Mouse (Mus musculus) urinary bladder, adult 18-20 months (tissue): ENCODE data around the gene Kif7.
A peak's percentile ranks its signal among the peaks of the same experiment; 100 is the strongest.

Experiments used
- DNase-seq, 2 experiments: peaks; one replicate each; pipeline ENCODE4 v3.0.0; 2022; ENCODE audit warnings: low spot score in 2 of 2, mixed read lengths in 2 of 2

The Kif7 gene

DNA sequence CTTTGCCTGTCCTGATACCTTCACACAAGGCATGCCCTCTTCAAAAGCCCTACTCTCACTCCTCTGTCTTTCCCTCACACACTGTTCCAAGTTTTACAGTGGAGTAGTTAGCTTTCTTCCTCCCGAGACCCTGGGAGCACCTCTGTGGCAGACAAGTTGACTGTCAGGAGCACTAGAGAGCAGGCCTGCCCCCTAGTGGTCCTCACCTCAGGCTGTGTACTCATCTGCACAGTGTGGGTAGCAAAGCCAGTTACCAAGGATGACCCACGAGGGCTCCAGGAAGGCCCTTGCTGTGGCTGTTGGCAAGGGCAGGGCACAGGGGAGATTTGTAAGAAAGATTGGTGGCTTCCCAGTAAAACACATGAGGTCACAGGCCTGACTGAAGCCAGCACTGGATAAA lies 11.6 kb upstream of the Kif7 start:
- DNase-seq = no peak

DNA sequence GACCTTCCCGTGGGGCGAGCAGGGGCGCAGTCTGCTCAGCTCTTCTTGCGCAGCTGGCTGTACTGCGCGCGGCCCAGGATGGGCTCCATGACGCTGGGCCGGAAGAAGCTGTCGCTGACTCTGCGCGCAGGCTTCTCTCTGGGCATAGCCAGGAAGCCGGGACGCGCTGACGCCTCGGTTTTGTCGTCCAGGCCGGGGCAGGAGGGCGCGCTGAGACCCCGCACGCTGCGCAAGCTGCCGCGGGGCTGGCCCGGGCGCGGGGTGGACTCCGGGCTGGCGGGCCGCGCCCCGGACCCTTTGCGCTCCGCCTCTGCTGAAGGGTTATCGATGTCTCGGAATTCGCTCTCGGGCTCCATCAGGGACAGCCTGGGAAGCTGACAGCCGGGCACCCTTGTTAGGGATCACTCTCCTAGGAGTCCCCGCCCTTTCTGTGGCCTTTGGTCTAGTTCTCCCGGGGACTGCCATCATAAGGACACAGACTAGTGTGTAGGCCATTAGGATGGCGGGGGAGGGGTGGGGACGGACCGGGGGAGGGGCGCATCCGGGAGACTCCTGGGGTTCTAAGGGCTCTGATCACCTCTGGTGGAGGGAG lies 6.0 kb upstream of the Kif7 start:
- DNase-seq = peak; percentile 11 to 24

DNA sequence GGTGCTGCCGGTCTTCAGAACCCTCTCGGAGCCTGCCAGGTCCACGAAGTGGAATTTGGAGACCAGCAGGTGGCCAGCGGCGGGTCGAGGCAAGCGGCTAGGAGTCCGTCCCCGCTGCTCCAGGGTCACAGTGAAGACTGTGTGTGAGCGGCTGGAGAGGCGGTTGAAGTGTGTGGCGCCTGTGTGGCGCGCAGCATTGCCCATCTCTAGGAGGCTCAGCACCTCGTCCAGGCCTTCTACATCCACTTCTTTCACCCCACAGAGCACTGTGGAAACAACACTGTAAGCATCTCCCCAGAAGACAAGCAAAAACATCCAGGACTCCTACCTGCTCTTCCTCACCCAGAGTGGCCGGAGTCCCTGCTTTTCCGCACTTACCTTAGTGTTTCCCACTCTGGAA lies 4.7 kb downstream of the Kif7 start:
- DNase-seq = no peak

DNA sequence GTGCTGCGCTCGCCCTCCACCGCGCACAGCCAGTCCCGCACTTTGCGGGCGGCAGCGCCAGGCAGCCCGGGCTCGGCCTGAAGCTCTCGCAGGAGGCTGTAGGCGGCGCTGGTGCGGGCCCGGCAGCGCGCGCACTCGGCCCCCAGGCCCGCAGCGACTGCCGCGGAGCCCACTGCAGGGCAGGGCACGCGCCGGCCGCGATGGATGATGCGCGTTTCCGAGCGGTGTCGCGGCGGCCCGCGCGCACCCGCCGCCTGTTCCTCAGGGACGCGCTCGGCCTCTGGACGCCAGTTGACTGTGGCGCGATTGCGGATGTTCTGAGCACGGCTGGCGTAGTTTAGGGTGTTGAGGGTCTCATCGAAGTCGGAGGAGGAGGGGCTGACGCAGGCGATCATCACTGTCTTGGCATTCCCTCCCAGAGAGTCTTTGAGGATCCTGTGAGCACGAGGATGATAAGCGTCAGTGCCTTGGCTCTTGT lies 5.4 kb downstream of the Kif7 start:
- DNase-seq = no peak

DNA sequence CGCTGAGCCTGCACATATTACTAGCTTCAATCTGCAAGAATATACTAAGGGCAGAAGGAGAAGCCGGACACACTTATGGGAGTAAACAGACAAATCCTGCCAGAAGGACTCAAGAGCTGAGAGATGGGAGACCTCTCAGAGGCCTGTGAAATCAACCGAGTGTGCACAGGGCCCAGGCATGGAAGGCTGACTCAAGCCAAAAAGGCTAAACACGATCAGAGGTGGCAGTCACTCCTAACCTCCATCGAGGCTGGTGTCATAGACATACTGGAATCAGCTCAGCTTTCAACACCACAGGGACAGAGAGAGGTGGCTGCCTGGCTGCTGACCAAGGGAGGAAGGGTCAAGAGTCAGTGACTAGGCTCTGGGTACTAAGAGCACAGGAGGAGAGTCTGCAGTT lies 10.3 kb downstream of the Kif7 start:
- DNase-seq = no peak

DNA sequence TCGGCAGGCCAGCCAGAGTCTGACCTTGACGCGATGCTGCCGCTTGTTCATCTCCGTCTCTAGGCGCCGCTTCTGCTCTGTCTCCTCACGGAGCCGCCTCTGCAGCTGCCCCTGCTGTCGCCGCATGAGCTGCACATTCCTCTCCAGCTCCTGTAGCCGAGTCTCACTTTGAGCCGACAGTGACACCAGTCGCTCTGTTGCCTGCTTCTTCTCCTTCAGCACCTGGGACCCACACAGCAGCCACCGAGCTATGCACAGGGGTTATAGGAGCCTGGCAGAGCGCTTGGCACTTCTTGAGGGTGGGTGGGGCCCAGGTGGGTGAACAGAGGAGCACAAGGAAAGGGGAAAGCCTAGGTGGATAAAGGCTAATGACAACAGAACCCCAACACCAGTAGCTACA lies 12.8 kb downstream of the Kif7 start:
- no peak for DNase-seq

DNA sequence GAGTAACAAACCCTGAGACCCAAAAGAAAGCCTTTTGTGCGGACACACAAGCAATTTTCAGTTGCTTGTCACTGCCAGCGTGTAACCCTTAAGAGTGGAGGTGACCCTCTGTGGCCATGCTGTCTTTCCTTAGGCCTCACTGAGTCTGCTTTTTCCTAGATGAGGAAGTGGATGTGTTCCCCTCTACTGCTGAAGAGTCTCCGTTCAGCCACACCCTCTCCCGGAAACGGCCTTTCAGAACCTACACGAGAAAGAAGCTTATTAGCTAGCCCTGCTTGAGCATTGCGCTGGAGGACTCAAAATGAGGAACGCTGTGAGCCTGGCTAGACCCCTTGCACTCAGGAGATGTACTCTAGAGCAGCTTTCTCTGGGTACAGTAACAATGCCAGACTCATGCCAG lies 19.0 kb downstream of the Kif7 start:
- DNase-seq = no peak

DNA sequence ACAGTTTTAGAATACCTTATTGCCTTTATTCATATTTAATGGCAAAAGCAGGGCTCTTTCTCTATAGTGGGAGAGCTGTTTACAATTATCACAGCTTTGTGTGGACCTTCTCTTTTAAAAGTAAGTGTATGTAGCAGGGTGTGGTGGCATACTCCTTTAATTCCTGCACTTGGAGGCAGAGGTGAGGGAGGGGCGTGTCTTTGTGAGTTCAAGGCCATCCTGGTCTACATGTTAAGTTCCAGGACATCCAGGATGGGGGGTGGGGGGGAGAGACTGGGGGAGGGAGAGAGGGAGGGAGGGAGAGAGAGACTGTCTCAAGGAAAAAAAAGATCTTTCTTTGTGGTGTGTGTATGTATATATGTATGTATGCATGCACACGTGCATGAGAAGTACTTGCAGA lies 35.3 kb downstream of the Kif7 start:
- DNase-seq = no peak

DNA sequence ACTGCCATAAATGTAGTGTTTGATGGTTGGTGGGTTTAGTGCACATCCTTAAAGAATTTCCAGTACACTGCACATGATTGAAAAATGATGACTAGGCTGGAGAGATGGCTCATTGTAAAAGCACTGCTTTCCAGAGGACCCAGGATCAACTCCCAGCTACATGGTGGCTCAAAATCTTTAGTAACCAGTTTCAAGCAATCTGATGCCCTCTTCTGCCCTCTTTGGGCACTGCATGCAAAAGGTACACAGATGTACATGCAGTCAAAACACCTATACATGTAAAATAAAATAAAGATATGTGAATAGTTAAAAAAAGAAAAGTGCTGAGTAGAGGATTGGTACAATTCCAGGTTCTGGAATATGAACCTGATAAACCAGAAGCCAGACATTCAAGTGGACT lies 36.3 kb downstream of the Kif7 start:
- DNase-seq = no peak

DNA sequence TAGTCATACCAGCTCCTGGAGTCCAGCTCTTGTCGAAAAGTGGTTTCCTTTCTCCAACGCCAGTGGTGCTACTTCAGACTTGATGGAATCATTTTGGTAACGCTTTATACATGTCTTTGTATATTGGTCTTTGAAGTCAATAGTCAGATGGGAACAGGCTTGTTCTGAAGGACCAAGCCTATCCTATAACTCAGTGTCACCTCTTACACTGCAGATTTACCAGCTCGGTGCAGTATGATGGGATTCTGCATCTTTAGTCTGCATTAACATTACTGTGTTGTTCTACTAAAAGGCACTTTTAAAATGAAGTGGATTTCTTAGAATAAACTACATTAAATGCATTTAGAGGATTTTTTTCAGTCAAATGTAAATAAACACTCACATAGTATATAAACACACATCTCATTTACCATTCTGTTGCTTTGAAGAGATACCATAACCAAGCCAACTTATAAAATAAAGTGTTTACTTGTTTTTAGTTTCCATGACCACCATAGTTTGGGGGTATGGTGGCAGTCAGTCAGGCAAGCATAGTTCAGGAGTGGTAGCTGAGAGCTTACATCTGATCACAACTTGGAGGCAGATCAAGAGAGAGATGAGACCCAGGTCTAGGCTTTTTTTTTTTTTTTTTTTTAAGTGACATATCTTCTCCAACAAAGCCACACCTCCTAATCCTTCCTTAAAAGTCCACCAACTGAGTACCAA lies 44.5 kb downstream of the Kif7 start:
- DNase-seq = no peak

DNA sequence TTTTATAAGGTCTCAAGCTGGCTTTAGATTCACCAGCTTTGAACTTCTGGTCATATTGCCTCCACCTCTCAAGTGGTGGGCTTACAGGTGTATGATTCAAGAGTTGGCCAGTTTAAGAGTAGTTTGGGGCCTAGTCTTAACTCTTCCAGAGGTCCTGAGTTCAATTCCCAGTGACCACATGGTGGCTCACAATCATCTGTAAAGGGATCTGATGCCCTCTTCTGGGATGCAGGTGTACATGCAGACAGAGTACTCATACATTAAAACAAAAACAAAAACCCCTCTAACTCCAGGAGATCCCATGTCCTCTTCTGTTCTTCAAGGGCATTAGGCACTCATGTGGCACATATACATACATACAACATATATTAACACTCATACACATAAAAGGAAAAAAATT lies 48.8 kb downstream of the Kif7 start:
- DNase-seq = no peak

DNA sequence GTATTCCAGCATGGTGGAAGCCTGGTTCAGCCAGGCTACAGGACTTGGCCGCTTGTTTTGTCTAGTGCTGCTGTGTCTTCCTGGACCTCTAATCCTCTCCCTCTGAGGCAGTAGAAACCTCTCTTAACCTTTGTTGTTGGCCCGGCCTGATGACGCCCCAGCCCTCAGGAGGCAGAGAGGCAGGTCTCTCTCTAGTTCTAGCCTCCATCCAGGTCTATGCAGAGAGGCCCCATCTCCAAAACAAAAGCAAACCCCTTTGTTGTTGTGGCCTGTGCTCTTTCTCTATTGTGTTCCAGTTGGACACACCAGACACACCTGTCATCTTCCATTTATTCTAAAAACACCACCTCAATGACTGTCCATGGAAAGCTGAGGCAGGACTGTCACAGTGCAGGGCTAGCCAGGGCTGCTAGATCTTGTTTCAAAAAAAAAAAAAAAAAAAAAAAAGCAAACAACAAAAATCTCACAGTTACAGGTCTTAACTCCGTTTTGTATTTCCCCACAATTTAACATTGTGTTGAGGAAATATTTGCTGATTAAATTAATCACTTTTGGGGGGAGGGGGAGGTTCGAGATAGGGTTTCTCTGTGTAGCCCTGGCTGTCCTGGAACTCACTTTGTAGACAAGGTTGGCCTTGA lies 54.1 kb downstream of the Kif7 start:
- DNase-seq = no peak

DNA sequence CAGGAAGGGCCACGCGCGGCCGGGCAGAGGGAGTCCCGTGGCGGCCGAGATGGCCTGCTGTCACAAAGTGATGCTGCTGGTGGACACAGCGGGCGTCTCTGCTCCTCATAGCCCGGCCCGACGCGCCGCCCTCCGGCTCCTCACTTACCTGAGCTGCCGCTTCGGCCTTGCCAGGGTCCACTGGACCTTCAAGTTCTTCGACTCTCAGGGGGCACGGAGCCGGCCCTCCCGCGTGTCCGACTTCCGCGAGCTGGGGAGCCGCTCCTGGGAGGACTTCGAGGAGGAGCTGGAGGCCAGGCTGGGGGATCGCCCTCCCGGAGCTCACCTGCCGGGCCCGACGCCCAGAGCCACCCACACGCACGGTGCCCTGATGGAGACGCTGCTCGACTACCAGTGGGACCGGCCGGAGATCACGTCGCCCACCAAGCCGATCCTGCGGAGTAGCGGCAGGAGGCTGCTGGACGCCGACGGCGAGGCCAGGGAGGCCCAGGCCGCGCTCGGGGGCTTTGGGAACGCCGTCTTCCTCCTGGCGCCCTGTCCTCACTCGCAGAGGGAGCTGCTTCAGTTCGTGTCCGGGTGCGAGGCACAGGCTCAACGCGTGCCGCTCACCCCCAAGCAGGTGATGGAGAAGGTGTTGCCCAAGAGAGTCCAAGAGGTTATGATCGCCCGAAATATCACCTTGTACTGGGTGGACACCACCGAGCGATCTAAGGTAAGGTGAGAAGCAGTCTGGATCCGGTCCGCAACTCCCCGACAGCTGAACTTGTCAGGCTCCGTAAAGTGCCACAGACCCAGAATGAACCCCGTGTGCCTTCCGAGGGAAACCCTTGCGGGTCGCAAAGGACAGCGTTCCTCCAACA lies 55.0 kb downstream of the Kif7 start:
- no peak for DNase-seq

DNA sequence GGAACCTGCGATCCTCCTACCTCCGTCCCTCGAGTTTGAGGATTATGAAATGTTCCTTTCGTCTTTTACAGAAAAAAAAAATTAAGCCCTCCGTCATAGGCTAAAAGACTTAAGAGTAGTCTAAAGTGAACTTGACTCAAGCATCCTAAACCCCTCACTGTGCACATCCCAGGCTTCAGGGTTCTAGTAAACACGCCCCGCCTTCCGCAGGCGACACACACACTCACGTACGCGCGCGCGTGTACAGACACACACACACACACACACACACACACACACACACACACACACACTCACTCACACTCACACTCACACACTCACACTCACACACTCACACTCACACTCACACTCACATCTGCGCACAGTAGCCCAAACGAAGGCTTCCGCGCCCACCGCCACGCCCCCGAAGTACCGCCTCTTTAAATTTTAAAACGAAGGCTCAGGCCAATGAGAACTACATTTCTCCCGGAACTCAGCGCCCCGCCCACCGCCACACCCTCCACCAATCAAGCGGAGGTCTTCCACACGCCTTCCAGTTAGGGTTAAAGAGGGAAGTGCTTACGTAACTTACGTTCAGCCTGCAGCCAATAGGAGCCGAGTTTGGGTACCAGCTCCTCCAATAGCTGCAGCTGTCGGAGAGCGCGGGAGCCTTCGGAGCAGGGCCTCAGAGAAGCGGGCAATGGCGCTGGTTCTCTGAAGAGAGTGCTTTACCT lies 55.8 kb downstream of the Kif7 start, which contains the start of gene Ticrr:
Gene Ticrr (plus strand): TSS at position 619 of the 713 bp plus-strand sequence.
- DNase-seq = peak; percentile 90 to 94

DNA sequence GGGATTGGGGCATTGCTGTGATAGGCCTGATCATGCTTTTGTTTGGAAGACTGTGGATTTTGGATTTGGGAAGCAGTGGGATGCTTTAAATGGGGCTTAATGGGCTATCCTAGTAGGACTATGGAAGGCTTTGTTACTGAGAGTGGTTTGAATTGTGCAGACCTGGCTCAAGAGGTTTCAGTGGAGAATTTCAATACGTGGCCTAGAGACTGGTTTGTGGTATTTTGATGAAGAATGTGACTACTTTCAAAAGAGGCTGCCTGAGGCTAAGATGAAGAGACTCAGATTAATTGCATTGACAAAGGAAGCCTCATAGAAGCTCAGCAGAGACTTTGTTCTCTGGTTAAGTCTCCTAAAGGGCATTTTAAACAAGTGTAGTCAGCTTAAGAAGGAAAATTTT lies 60.9 kb downstream of the Kif7 start:
- DNase-seq = no peak

DNA sequence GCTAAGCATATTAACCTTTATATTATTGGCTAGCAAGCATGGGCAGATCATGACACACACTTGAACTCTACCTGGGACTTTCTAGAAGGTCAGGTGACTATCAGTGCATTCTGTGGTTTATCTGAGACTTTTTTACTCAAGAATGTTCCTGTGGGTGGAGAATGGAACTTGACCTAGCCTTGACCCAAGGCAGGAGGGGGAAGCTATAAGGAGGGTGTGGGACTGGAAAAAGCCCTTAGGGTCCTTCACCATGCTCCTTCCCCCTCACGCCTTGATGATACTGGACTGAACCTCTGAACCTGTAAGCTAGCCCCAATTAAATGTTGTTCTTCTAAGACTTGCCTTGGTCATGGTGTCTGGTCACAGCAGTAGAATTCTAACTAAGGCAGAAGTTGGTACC lies 61.3 kb downstream of the Kif7 start:
- no peak for DNase-seq

DNA sequence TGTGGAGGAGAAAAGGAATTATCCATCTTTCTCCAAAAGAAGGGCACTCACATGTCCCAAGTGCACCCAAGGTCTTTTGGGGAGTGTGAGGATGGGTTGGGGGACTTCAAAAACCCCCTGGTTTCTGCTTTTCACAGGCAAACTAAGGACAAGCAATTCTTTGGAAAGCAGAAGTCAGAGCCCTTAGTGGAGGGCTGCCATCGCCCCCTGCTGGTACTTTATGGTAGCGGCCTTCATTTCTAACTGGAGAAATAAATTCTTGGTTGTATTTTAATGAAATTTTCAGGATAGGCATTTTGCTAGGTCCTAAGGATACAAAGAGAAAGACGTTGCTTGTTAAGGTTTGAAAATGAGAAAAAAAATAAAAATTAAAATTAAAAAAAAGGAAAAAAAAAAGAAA lies 66.5 kb downstream of the Kif7 start:
- peak in 1 of 2 experiments; percentile 14 for DNase-seq
